Mouse (Mus musculus) mesoderm, embryonic 11.5 days (tissue): ENCODE results near the gene Tekt4.

Experiments
- DNase-seq: peaks from one replicate; pipeline ENCODE4 v3.0.0-alpha.2; 2012; ENCODE audit warnings: low read depth, low spot score

Tekt4 gene

GRCm38 (mm10) chr17:25454272-25454671, at the start of gene Tekt4:
Tekt4 (plus strand) TSS chr17:25454615.
- no peak for DNase-seq

DNA sequence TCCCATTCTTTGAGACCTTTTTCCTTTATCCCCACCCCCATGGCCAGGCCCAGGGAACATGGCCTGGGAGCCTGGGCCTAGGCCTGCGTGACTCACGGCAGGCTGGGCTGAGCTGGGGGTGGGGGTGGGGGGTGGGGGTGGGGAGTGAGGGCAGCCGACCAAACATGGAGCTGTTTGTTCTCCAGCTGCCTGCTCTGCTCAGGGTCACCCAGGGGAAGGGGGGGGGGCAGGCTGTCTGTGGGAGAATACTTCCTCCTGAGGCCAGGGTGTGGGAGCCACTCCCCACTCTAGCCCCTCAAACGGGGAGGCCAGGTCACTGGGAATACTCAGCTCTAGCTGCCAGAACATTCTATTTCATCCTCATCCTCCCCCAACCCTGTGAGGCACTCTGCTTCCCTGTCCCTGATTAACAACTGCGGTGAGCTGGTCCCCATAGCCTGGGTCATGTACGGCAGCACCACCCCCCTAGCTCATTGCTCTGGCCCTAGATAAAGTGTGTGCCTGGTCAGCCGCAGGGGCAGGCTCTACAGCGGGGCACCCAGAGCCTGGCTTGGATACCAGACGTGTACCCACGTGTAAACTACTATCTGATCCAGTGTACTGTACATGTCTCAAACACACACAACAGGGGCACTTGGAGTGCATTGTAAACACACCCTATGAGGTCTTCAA, 49.1 kb upstream of the Tekt4 start:
- no peak for DNase-seq

DNA sequence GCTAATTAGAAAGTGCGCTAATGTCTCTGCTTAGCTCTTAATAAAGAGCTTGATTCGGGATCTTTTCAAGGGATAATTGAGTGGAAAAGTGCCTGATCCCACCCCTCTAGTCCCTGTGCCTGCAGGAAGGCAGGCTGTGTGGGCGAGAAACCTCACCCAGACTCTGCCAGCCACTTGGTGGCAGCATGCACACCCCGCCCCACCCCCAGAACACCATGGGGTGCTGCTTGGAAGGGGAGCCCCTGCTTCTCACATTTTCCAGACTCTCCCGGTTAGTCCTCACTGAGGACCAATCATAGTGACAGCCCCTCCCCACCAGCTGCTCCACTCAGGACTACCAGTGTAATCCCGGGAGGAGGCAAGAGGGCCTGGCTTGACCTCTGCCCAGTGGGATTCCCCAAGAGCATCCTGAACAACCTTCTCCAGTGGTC, 48.4 kb upstream of the Tekt4 start:
- DNase-seq, result no peak

GRCm38 (mm10) chr17:25407352-25407751, 47.1 kb upstream of the Tekt4 start:
- DNase-seq, result no peak

DNA sequence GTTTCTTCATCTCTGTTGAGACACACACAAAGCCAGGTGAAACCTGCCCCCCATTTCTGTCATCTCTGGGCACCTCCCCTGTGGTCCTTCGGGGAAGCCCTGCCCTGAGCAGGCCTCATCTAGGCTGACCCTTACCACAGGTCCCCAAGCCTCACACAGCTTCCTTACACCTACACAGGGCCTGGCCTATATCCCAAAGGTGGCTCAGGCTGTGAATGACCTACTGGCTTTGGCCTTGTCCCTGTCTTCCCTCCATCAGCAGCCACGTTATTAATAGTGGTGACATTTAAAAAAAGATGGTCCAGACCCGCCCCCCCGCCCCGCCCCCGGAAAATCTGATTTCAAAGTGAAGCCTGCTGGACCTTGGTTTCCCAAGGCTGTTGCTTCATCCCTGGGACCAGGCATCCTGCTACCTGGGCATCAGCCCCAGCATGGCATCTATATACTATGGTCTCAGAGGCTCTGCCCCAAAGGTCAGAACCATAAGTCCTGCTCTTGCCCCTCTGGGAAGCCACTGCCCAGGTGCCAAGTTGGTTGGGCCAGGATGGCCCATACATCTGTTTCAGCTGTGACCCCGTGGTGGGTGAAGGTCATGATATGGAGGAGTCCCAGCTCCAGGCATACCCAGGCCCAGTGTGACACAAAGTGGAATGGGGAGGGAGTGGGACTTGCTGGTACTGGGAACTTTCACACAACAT, 46.0 kb upstream of the Tekt4 start:
- no peak for DNase-seq

DNA sequence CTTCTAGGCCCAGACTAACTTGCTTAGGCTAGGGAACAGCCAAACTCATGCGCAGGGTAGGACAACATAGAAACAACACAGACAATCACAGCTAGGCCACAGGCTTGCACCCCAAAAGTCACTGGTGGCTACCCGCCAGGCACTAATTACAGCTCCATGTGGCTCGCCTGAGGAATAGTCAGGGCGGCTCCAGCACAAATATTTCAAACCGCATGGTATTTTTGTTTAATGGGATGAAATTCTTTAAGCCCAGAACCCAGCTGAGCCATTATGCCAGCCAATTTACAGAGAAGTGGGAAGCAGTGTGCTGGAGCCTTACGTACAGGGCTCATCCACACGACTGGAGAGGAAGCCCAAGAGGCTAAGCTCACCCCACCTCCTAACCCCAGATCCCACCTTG, 44.8 kb upstream of the Tekt4 start:
- no peak for DNase-seq

- DNase-seq, result no peak
Measured at GRCm38 (mm10) chr17:25410180-25410579, 44.2 kb upstream of the Tekt4 start.

- DNase-seq, result no peak
Measured at GRCm38 (mm10) chr17:25410786-25411185, 43.6 kb upstream of the Tekt4 start.

- no peak for DNase-seq
Measured at GRCm38 (mm10) chr17:25411251-25411650, 43.2 kb upstream of the Tekt4 start.

DNA sequence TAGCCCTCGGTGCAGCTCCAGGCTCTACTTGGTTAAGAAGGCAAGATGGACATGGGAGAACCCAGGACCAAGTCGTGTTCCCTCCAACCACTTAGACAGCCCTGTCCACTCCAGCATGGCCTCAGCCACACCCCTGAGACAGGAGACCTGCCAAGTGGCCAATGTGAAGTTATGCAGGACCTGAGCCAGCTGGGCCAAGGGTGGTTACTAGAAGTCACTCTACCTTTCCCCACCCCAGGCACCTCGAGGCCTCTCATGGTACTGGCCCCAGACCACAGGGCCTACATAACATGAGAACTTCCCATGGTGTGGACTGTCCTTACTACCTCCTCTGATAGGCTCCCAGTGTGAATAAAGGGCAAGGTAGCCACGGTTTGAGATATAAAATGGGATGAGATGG, 40.2 kb upstream of the Tekt4 start:
- no peak for DNase-seq

GRCm38 (mm10) chr17:25414917-25415316, 39.5 kb upstream of the Tekt4 start:
- DNase-seq, result no peak

DNA sequence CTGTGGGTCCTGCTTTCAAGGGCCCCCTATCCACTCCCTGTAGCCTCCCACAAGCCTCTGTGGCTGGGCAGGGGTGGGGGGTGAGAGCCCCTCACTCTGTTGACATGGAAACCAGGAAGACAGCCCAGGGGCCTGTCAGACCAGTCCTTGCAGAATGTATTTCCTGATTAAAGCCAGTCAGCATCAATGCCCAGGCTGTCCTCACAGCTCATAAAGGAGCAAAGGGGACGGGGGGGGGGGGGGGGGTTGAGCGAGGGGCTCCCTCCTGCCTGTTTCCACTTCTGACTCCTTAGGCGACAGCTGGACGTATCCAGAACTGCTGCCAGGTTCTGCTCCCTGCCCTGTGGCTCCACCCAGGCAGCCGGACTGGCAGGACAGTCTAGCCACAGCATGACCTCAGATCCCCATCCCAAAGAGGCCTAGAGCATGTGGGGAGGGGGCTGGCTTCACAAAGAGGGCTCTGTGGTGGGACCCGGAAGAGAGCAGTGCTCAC, 38.9 kb upstream of the Tekt4 start:
- no peak for DNase-seq

DNA sequence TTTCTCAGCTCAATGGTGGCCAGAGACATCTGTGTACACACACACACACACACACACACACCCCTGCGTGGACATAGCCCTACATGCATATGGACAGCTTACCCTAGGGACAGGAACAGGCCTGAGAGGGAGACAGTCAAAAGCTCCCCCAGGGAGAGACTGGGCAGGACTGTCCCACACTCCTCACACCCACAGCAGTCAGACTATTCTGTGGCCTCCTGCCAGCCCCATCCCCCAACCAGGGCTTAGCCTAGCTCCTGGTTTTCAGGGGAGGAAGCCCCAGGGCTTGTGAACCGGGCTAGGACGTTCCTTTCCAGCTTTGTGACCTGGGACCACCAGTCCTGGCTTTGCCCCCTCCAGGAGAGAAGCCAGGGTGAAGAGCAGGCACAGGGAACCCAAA, 38.2 kb upstream of the Tekt4 start:
- DNase-seq, result no peak

DNA sequence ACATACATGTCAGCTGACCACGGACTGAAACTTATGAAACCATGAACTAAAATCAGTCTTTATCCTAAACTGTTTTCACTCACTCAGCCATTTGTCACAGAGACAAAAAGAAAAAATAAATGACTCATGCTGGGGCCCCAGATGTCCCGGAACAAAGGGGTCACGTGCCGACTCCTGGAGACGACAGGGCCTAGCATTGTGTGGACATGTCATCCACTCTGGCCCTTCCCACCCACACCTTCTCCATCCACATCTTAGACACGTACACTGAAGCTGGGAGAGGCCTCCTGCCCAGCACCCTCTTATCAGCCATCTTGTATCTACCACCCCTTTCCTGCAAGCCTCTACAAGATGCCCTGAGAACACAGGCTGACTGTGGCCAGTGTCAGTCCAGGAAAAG, 36.4 kb upstream of the Tekt4 start:
- no peak for DNase-seq

- DNase-seq, result peak; percentile 53
Measured at GRCm38 (mm10) chr17:25418926-25419325, 35.5 kb upstream of the Tekt4 start.

DNA sequence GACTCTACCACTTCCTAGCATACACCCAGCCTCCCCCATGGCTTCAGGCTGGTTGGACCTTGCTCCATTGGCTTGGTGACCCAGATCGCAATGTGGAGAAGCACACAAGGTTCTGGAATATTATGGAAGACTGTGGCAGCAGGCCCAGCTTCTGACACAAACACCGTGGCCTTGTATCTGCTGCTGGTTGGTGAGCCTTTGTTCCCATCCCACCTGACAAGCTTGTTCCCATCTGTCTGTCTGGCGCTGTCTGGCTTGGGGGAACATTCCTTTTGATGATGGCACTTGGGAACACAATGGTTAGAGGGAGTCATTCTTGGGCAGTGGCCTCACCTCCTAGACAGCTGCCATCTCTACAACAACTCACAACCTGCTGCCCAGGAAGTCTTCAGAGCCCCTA, 33.4 kb upstream of the Tekt4 start:
- no peak for DNase-seq

GRCm38 (mm10) chr17:25424526-25425080, 29.8 kb upstream of the Tekt4 start:
- DNase-seq, result no peak

DNA sequence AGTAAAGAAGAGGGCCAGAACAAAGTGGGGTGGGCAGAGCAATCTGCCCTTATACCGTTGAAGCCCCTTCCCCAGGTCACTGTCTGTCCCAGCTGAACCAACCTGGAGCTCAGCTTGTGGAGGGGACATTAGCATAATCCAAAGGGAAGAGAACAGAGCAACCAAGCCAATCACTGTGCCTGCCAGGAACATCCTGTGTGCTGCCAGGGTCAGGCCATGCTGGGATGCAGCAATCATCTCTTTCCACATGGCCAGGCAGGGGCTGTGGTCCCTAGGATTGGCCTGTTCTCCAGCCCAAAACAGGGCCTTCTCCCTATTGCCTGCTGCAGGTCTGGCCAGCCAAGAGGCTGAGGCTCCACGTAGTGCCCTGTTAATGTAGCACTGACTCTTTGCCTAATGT, 28.4 kb upstream of the Tekt4 start:
- DNase-seq, result no peak

DNA sequence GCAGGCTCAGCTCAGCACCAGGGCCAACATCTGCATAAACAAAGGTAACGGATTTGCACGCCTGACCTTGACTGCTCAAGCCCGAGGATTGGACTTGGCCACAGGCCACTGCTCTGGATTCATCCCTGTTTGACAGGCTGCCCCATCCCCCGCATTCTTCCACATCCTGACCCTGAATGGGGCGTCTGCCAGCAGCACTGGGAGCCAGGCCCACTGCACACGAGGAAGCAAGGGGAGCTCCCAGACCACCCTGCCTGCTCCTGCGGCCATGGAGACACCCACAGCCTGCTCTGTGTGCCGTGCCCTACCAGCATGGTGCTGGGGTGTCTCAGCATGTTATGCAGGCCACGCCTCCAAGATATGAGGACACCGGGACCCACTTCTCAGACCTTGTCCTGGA, 27.0 kb upstream of the Tekt4 start:
- no peak for DNase-seq

DNA sequence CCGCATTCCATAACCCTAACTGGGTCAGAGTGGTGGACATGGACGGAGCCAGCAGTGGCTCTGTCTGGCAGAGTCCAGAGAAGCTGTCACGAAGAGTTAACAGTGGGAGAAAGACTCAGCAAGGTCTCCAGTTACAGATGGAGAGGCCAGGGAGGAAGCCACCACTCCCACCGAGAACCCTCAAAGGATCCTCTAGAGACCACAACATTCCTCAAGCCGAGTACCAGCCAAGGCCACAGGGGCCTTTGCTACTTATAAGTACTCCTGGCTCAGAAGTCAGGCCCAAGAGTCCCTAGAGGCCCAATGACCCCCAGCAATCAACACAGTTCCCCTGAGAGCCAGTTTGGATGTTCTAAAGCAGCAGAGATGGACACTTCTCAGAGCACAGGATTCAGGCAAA, 25.2 kb upstream of the Tekt4 start:
- DNase-seq, result no peak

DNA sequence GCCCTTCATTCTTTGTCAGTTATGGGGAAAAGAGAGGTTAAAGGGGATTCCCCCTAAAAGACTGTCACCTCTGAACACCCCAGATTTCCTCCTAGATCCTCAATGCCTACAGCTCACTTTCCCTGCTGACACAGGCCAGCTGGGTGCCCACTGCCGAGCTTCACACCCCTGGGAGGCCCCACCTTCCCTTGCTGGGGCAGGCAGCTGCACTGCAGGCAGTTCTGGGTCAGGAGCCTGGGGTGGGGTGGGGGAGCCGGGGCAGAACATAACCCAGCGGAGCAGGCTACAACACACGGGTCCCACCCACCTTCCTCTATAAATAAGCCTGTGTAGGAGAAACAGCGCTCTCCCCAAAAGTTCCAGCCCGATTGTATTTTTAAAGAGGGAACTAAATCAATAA, 24.5 kb upstream of the Tekt4 start:
- DNase-seq, result no peak

DNA sequence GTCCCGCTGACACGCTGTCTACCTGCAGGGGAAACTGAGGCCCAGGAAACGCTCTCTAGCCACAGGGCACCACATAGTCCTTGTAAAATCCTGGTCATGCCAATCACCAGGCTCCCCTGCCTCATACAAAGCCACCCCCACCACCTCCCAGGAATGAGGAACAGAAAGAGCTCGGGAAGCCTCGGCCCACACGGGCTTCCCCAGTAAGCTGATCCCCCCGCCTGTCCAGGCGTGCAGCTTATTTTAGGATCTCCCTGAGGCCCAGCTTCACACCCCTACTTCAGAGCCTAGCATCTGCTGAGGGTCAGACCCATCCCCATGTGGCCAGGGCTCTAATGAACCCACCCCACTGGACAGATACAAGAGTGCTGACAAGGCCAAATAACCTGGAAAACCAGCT, 23.9 kb upstream of the Tekt4 start:
- no peak for DNase-seq
